Mouse (Mus musculus) left cerebral cortex, postnatal 10 days (tissue): Measurements from ENCODE around the gene Rab1a. TPM values are rescaled to one million over a fixed set of nuclear protein-coding genes. Genes with fewer than 3 reads are reported as not detected.

Source experiments
- total RNA-seq, 2 experiments: library from RNA; stranded (reverse); gene quantifications; 2 replicates each; pipeline ENCODE4 v1.2.3; 2021

Rab1a gene
- total RNA-seq, 2 experiments from 2014 or later = 223 to 228 TPM

Other genes starting within 250 kb of the Rab1a start
- gene Actr2, start 88.5 kb upstream of the Rab1a start, total RNA-seq = 100 to 1,000 TPM; 316 to 321 TPM
- 10 to 100 TPM; 32.0 to 32.7 TPM for gene Cep68, start 48.0 kb downstream of the Rab1a start, total RNA-seq
- 10 to 100 TPM; 67.7 to 75.4 TPM for gene Slc1a4, start 131.3 kb downstream of the Rab1a start, total RNA-seq